Mouse (Mus musculus): ENCODE results near the gene Fndc8. TPM values are rescaled to one million over a fixed set of nuclear protein-coding genes. Genes with fewer than 3 reads are reported as not detected.

Fndc8 gene
- polyA plus RNA-seq, 1 experiment from 2014 or later = 0.49 TPM

- ATAC-seq (ENCODE audit: insufficient number of reproducible peaks, insufficient read depth, low FRiP score, low TSS enrichment, low read depth) = no peak
- no peak overlapping the region for H3K4me2 ChIP-seq
- H3K9ac ChIP-seq (replicated peaks) = no peak overlapping the region
- no peaks in the 10 kb centered on the region for H3K27me3 ChIP-seq
- H3K27ac ChIP-seq = no peak overlapping the region
- no peak overlapping the region for H3K4me3 ChIP-seq (replicated peaks)
- peaks cover 5% of the 10 kb centered on the region for H3K4me1 ChIP-seq (replicated peaks)
- H3K9me3 ChIP-seq = no peaks in the 10 kb centered on the region
- WGBS = 88% methylated on average over 9 of the region's 9 CpGs
- H3K36me3 ChIP-seq = peaks cover 4% of the 10 kb centered on the region; the same call in 1 of the 2 replicates
Measured at GRCm38 (mm10) chr11:82855327-82855973, 36.5 kb upstream of the Fndc8 start.

GRCm38 (mm10) chr11:82856032-82856431 lies 35.9 kb upstream of the Fndc8 start:
- peaks cover 4% of the 10 kb centered on the region; the same call in 1 of the 2 replicates for H3K36me3 ChIP-seq
- WGBS = 82% methylated on average over 10 of the region's 10 CpGs
- H3K4me2 ChIP-seq = no peak overlapping the region
- 0 out of 2 replicates have a peak, but pooled peaks cover 3% of the 10 kb centered on the region for H3K4me1 ChIP-seq (replicated peaks)
- H3K27ac ChIP-seq = 0 out of 2 replicates have a peak overlapping the region, but pooled peaks have one; percentile 12
- no peaks in the 10 kb centered on the region for H3K9me3 ChIP-seq
- H3K9ac ChIP-seq (replicated peaks) = no peak overlapping the region
- ATAC-seq (ENCODE audit: insufficient number of reproducible peaks, insufficient read depth, low FRiP score, low TSS enrichment, low read depth) = no peak
- no peak overlapping the region for H3K4me3 ChIP-seq (replicated peaks)
- no peaks in the 10 kb centered on the region for H3K27me3 ChIP-seq

- Histone ChIP-seq H3K9me3 (no peaks in the 10 kb centered on the region), H3K4me3 (replicated peaks) (no peak overlapping the region), H3K4me2 (no peak overlapping the region), H3K4me1 (replicated peaks) (peaks cover 9% of the 10 kb centered on the region; the same call in 1 of the 2 replicates), H3K27ac (0 out of 2 replicates have a peak overlapping the region, but pooled peaks have one; percentile 12), H3K27me3 (no peaks in the 10 kb centered on the region), H3K9ac (replicated peaks) (no peak overlapping the region), H3K36me3 (peaks cover 4% of the 10 kb centered on the region; the same call in 1 of the 2 replicates)
- WGBS = 83% methylated on average over 13 of the region's 13 CpGs
- no peak for ATAC-seq (ENCODE audit: insufficient number of reproducible peaks, insufficient read depth, low FRiP score, low TSS enrichment, low read depth)
Measured at GRCm38 (mm10) chr11:82857307-82857848, 34.5 kb upstream of the Fndc8 start.

- Histone ChIP-seq H3K27ac (no peak overlapping the region), H3K9ac (replicated peaks) (no peak overlapping the region), H3K36me3 (peaks cover 4% of the 10 kb centered on the region; the same call in 1 of the 2 replicates), H3K4me3 (replicated peaks) (no peak overlapping the region), H3K4me1 (replicated peaks) (peaks cover 9% of the 10 kb centered on the region; the same call in 1 of the 2 replicates), H3K27me3 (no peaks in the 10 kb centered on the region), H3K4me2 (no peak overlapping the region), H3K9me3 (no peaks in the 10 kb centered on the region)
- no peak for ATAC-seq (ENCODE audit: insufficient number of reproducible peaks, insufficient read depth, low FRiP score, low TSS enrichment, low read depth)
- WGBS = 85% methylated on average over 6 of the region's 6 CpGs
Measured at GRCm38 (mm10) chr11:82860759-82861158, 31.2 kb upstream of the Fndc8 start.

GRCm38 (mm10) chr11:82861558-82861957 lies 30.4 kb upstream of the Fndc8 start:
- Histone ChIP-seq H3K4me2 (no peak overlapping the region), H3K4me1 (replicated peaks) (peaks cover 6% of the 10 kb centered on the region; the same call in 1 of the 2 replicates), H3K9me3 (no peaks in the 10 kb centered on the region), H3K27me3 (no peaks in the 10 kb centered on the region), H3K27ac (no peak overlapping the region), H3K4me3 (replicated peaks) (no peak overlapping the region), H3K9ac (replicated peaks) (no peak overlapping the region), H3K36me3 (peaks cover 4% of the 10 kb centered on the region; the same call in 1 of the 2 replicates)
- ATAC-seq (ENCODE audit: insufficient number of reproducible peaks, insufficient read depth, low FRiP score, low TSS enrichment, low read depth) = no peak
- 76% methylated on average over 8 of the region's 8 CpGs for WGBS

- Histone ChIP-seq H3K4me3 (replicated peaks) (no peak overlapping the region), H3K27me3 (no peaks in the 10 kb centered on the region), H3K9ac (replicated peaks) (no peak overlapping the region), H3K9me3 (no peaks in the 10 kb centered on the region), H3K36me3 (no peaks in the 10 kb centered on the region), H3K4me2 (no peak overlapping the region), H3K27ac (no peak overlapping the region), H3K4me1 (replicated peaks) (peaks cover 6% of the 10 kb centered on the region; the same call in 1 of the 2 replicates)
- ATAC-seq (ENCODE audit: insufficient number of reproducible peaks, insufficient read depth, low FRiP score, low TSS enrichment, low read depth) = no peak
- 78% methylated on average over 9 of the region's 9 CpGs for WGBS
Measured at GRCm38 (mm10) chr11:82862638-82863037, 29.3 kb upstream of the Fndc8 start.

- no peaks in the 10 kb centered on the region for H3K36me3 ChIP-seq
- H3K4me1 ChIP-seq (replicated peaks) = peaks cover 6% of the 10 kb centered on the region; the same call in 1 of the 2 replicates
- no peaks in the 10 kb centered on the region for H3K27me3 ChIP-seq
- H3K9me3 ChIP-seq = no peaks in the 10 kb centered on the region
- no peak for ATAC-seq (ENCODE audit: insufficient number of reproducible peaks, insufficient read depth, low FRiP score, low TSS enrichment, low read depth)
- 68% methylated on average over 2 of the region's 2 CpGs for WGBS
- H3K4me2 ChIP-seq = no peak overlapping the region
- no peak overlapping the region for H3K27ac ChIP-seq
- H3K4me3 ChIP-seq (replicated peaks) = no peak overlapping the region
- H3K9ac ChIP-seq (replicated peaks) = no peak overlapping the region
Measured at GRCm38 (mm10) chr11:82863059-82863458, 28.9 kb upstream of the Fndc8 start.

- H3K36me3 ChIP-seq = no peaks in the 10 kb centered on the region
- H3K4me1 ChIP-seq (replicated peaks) = peaks cover 6% of the 10 kb centered on the region; the same call in 1 of the 2 replicates
- H3K9me3 ChIP-seq = no peaks in the 10 kb centered on the region
- ATAC-seq (ENCODE audit: insufficient number of reproducible peaks, insufficient read depth, low FRiP score, low TSS enrichment, low read depth) = no peak
- WGBS = 67% methylated on average over 4 of the region's 4 CpGs
- H3K27me3 ChIP-seq = no peaks in the 10 kb centered on the region
- H3K9ac ChIP-seq (replicated peaks) = no peak overlapping the region
- no peak overlapping the region for H3K27ac ChIP-seq
- H3K4me2 ChIP-seq = no peak overlapping the region
- no peak overlapping the region for H3K4me3 ChIP-seq (replicated peaks)
Measured at GRCm38 (mm10) chr11:82863488-82863931, 28.4 kb upstream of the Fndc8 start.

- H3K27me3 ChIP-seq = no peaks in the 10 kb centered on the region
- H3K4me1 ChIP-seq (replicated peaks) = peaks cover 14% of the 10 kb centered on the region; the same call in 1 of the 2 replicates
- 81% methylated on average over 10 of the region's 10 CpGs for WGBS
- H3K4me2 ChIP-seq = no peak overlapping the region
- no peak overlapping the region for H3K27ac ChIP-seq
- no peak overlapping the region for H3K4me3 ChIP-seq (replicated peaks)
- H3K9ac ChIP-seq (replicated peaks) = no peak overlapping the region
- no peaks in the 10 kb centered on the region for H3K36me3 ChIP-seq
- H3K9me3 ChIP-seq = no peaks in the 10 kb centered on the region
- ATAC-seq (ENCODE audit: insufficient number of reproducible peaks, insufficient read depth, low FRiP score, low TSS enrichment, low read depth) = no peak
Measured at GRCm38 (mm10) chr11:82865957-82866356, 26.0 kb upstream of the Fndc8 start.

GRCm38 (mm10) chr11:82866850-82867564 lies 24.9 kb upstream of the Fndc8 start:
- no peaks in the 10 kb centered on the region for H3K36me3 ChIP-seq
- H3K4me1 ChIP-seq (replicated peaks) = peaks cover 10% of the 10 kb centered on the region; the same call in 1 of the 2 replicates
- no peak for ATAC-seq (ENCODE audit: insufficient number of reproducible peaks, insufficient read depth, low FRiP score, low TSS enrichment, low read depth)
- 35% methylated on average over 7 of the region's 7 CpGs for WGBS
- H3K4me2 ChIP-seq = no peak overlapping the region
- H3K27me3 ChIP-seq = no peaks in the 10 kb centered on the region
- no peaks in the 10 kb centered on the region for H3K9me3 ChIP-seq
- H3K27ac ChIP-seq = no peak overlapping the region
- H3K4me3 ChIP-seq (replicated peaks) = no peak overlapping the region
- H3K9ac ChIP-seq (replicated peaks) = no peak overlapping the region

GRCm38 (mm10) chr11:82867956-82868355 lies 24.0 kb upstream of the Fndc8 start:
- 73% methylated on average over 5 of the region's 5 CpGs for WGBS

More at GRCm38 (mm10) chr11:82867956-82868355, 24.0 kb upstream of the Fndc8 start:
- no peak for ATAC-seq (ENCODE audit: insufficient number of reproducible peaks, insufficient read depth, low FRiP score, low TSS enrichment, low read depth)
- H3K27me3 ChIP-seq = no peaks in the 10 kb centered on the region
- no peak overlapping the region for H3K27ac ChIP-seq
- H3K9ac ChIP-seq (replicated peaks) = no peak overlapping the region
- H3K4me1 ChIP-seq (replicated peaks) = 0 out of 2 replicates have a peak, but pooled peaks cover 8% of the 10 kb centered on the region
- no peak overlapping the region for H3K4me2 ChIP-seq
- H3K4me3 ChIP-seq (replicated peaks) = no peak overlapping the region
- H3K9me3 ChIP-seq = no peaks in the 10 kb centered on the region
- H3K36me3 ChIP-seq = no peaks in the 10 kb centered on the region

Data from limb, embryonic 12.5 days (tissue).